Mouse (Mus musculus) limb, embryonic 14.5 days (tissue): ENCODE measurements around the gene Dcaf8. TPM values are rescaled to one million over a fixed set of nuclear protein-coding genes. Genes with fewer than 3 reads are reported as not detected.

Source experiments
- ATAC-seq: fragments of 200-750 bp; cut with Nextera tagmentation; 2 replicates; pipeline ENCODE4 v1.8.0; 2017; ENCODE audit warnings: low read depth, moderate number of reproducible peaks, moderate TSS enrichment; ENCODE audit not compliant: low FRiP score
- DNase-seq: peaks from one replicate; pipeline ENCODE4 v3.0.0-alpha.2; 2015; ENCODE audit warnings: low spot score
- H3K27ac ChIP-seq: fragments of 300-500 bp; sonication (generic); replicated peaks from 2 replicates; pipeline ENCODE4 v1.5.1; 2014; ENCODE audit warnings: low read depth, mild to moderate bottlenecking, low read length, moderate library complexity, mixed read lengths
- H3K27me3 ChIP-seq: fragments of 300-500 bp; sonication (generic); 2 replicates; pipeline ENCODE4 v1.6.1; 2014; ENCODE audit warnings: low read length, mixed read lengths; ENCODE audit not compliant: control insufficient read depth, insufficient read depth
- H3K36me3 ChIP-seq: fragments of 300-500 bp; sonication (generic); 2 replicates; pipeline ENCODE4 v1.6.1; 2014; ENCODE audit warnings: mild to moderate bottlenecking, low read length, moderate library complexity, mixed read lengths; ENCODE audit not compliant: control insufficient read depth, insufficient read depth
- H3K4me1 ChIP-seq: fragments of 300-500 bp; sonication (generic); 2 replicates; pipeline ENCODE4 v1.6.1; 2014; ENCODE audit warnings: antibody characterized with exemption, low read length, mixed read lengths; ENCODE audit not compliant: control insufficient read depth, insufficient read depth
- H3K4me2 ChIP-seq: fragments of 300-500 bp; sonication (generic); replicated peaks from 2 replicates; pipeline ENCODE4 v1.6.1; 2014; ENCODE audit warnings: low read depth, mild to moderate bottlenecking, low read length, moderate library complexity; ENCODE audit not compliant: severe bottlenecking
- H3K4me3 ChIP-seq: fragments of 300-500 bp; sonication (generic); replicated peaks from 2 replicates; pipeline ENCODE4 v1.5.1; 2014; ENCODE audit warnings: low read length
- H3K9ac ChIP-seq: fragments of 300-500 bp; sonication (generic); 2 replicates; pipeline ENCODE4 v1.6.1; 2014; ENCODE audit warnings: mild to moderate bottlenecking, low read depth, low read length, moderate library complexity; ENCODE audit not compliant: severe bottlenecking
- H3K9me3 ChIP-seq: fragments of 300-500 bp; sonication (generic); 2 replicates; pipeline ENCODE4 v1.6.1; 2016; ENCODE audit warnings: low read length; ENCODE audit not compliant: control insufficient read depth
- POLR2A ChIP-seq: fragments of 200-500 bp; IDR thresholded peaks from 2 replicates; pipeline ENCODE4 v1.8.0; 2012; ENCODE audit warnings: inconsistent platforms, mild to moderate bottlenecking, moderate library complexity, borderline replicate concordance; ENCODE audit not compliant: insufficient read depth, insufficient read length; ENCODE audit errors: extremely low read depth
- WGBS: fragments of 180-500 bp; shearing (Covaris S2); extraction: QIAGEN DNeasy Blood & Tissue Kit; methylation state at CpG from one replicate; pipeline ENCODE4 v1.1.7; 2014; 5-methylcytosine and 5-hydroxymethylcytosine counted together
- polyA plus RNA-seq, 2 experiments: library from polyadenylated mRNA; depleted of rRNA in 1 of 2; stranded (reverse) in 1 of 2; unstranded in 1 of 2; fragments of >200 nt; fragmentation: Nextera tagmentation in 1 of 2; extraction: Ambion mirVana in 1 of 2; gene quantifications; 2 replicates each; pipeline versions ENCODE4 v1.2.1 to v1.2.3; 2012 to 2014

Gene Dcaf8
- polyA plus RNA-seq, 2 experiments: 120 to 121 TPM

GRCm38 (mm10) chr1:172183056-172183455 lies 35.2 kb downstream of the Dcaf8 start:
- no peak overlapping the region for H3K9ac ChIP-seq
- H3K4me3 ChIP-seq: no peak overlapping the region
- no peaks in the 10 kb centered on the region for H3K9me3 ChIP-seq
- DNase-seq (no peak), ATAC-seq (no peak)
- TF ChIP-seq POLR2A: no peak
- H3K4me2 ChIP-seq: no peak overlapping the region
- H3K27ac ChIP-seq: no peak overlapping the region
- no peaks in the 10 kb centered on the region for H3K27me3 ChIP-seq
- 98% methylated on average over 6 of the region's 6 CpGs for WGBS
- no peaks in the 10 kb centered on the region for H3K4me1 ChIP-seq
- peaks cover 83% of the 10 kb centered on the region for H3K36me3 ChIP-seq

- Histone ChIP-seq H3K4me1 (no peaks in the 10 kb centered on the region), H3K4me2 (no peak overlapping the region), H3K4me3 (no peak overlapping the region), H3K27me3 (no peaks in the 10 kb centered on the region), H3K9ac (no peak overlapping the region), H3K36me3 (peaks cover 85% of the 10 kb centered on the region), H3K27ac (no peak overlapping the region), H3K9me3 (no peaks in the 10 kb centered on the region)
- ATAC-seq (no peak), DNase-seq (no peak)
- TF ChIP-seq POLR2A: no peak
Measured at GRCm38 (mm10) chr1:172183915-172184314, 36.0 kb downstream of the Dcaf8 start.

GRCm38 (mm10) chr1:172186401-172187289 lies 38.8 kb downstream of the Dcaf8 start:
- Histone ChIP-seq H3K4me3 (no peak overlapping the region), H3K9me3 (no peaks in the 10 kb centered on the region), H3K27me3 (no peaks in the 10 kb centered on the region), H3K27ac (no peak overlapping the region), H3K36me3 (peaks cover 80% of the 10 kb centered on the region), H3K4me2 (no peak overlapping the region), H3K9ac (no peak overlapping the region), H3K4me1 (no peaks in the 10 kb centered on the region)
- WGBS: 90% methylated on average over 10 of the region's 10 CpGs
- ATAC-seq (no peak), DNase-seq (no peak)
- no peak for TF ChIP-seq POLR2A

- no peak overlapping the region for H3K27ac ChIP-seq
- ATAC-seq: peak; percentile 55
- no peaks in the 10 kb centered on the region for H3K4me1 ChIP-seq
- no peaks in the 10 kb centered on the region for H3K27me3 ChIP-seq
- DNase-seq: no peak
- H3K9ac ChIP-seq: no peak overlapping the region
- no peaks in the 10 kb centered on the region for H3K9me3 ChIP-seq
- WGBS: 75% methylated on average over 4 of the region's 4 CpGs
- H3K4me2 ChIP-seq: no peak overlapping the region
- no peak overlapping the region for H3K4me3 ChIP-seq
- H3K36me3 ChIP-seq: peaks cover 84% of the 10 kb centered on the region
- TF ChIP-seq POLR2A: no peak
Measured at GRCm38 (mm10) chr1:172188891-172189290, 41.0 kb downstream of the Dcaf8 start.

GRCm38 (mm10) chr1:172191578-172191977 lies 43.7 kb downstream of the Dcaf8 start:
- no peak overlapping the region for H3K27ac ChIP-seq
- TF ChIP-seq POLR2A: no peak

GRCm38 (mm10) chr1:172192217-172192616 lies 44.3 kb downstream of the Dcaf8 start:
- 97% methylated on average over 3 of the region's 3 CpGs for WGBS
- no peak for TF ChIP-seq POLR2A
- Histone ChIP-seq H3K9ac (no peak overlapping the region), H3K36me3 (peaks cover 86% of the 10 kb centered on the region), H3K9me3 (no peaks in the 10 kb centered on the region), H3K4me1 (no peaks in the 10 kb centered on the region), H3K27me3 (no peaks in the 10 kb centered on the region), H3K4me3 (no peak overlapping the region), H3K4me2 (no peak overlapping the region), H3K27ac (no peak overlapping the region)
- ATAC-seq (no peak), DNase-seq (no peak)

More at GRCm38 (mm10) chr1:172191578-172191977, 43.7 kb downstream of the Dcaf8 start:
- no peak for DNase-seq
- Histone ChIP-seq H3K27me3 (no peaks in the 10 kb centered on the region), H3K9ac (no peak overlapping the region), H3K4me1 (no peaks in the 10 kb centered on the region), H3K9me3 (no peaks in the 10 kb centered on the region), H3K36me3 (peaks cover 86% of the 10 kb centered on the region), H3K4me3 (no peak overlapping the region), H3K4me2 (no peak overlapping the region)
- ATAC-seq: no peak
- 80% methylated on average over 2 of the region's 2 CpGs for WGBS
